In the genomic region with DNA sequence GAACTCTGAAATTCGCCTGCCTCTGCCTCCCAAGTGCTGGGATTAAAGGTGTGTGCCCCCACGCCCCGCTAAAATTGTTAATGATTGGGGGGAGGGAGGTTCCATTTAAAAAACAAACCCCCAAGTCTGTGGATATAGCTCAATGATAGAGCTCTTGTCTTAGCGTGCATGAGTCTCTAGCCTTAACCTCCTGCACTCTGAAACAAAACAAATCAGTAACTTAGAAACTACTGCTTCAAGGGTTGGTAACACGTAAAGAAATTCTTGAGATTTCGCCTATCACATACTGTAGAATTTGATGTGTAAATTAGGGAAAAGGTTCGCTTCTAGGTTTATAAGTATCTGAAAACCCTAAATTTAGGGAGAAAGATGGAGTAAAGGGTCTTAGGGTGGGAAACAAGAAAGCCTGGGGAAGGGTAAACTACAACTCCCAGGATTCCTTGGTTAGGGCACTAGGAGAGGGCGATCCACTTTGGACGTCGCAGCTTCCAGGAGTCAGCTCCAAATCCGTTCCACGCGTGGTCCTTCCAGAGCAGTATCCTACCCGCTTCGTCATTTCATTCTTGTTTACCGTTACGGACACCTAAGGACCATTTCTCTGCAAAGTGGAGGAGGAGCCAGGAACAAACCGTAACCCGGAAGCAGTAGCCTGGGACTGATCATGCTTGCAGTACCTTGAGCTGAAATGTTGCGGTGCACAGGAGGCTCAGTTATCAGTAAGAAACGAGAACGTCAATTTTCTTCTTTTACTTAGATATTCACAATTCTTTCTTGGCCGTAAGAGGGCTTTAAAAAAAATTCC, we compare ENCODE assay signal across 8 mouse cellular contexts. TPM values are rescaled to one million over a fixed set of nuclear protein-coding genes. Genes with fewer than 3 reads are reported as not detected.
DNase-seq lines count a peak whose midpoint lies in the region; ATAC-seq and TF ChIP-seq lines count a peak whose summit lies in the region.

A gene (plus strand): TSS at position 452 of the 802 bp plus-strand sequence.

- H3K9me3 ChIP-seq in hindbrain, embryonic 16.5 days (ENCODE audit: control insufficient read depth, low read length), result no peaks in the 10 kb centered on the region

- TF ChIP-seq CTCF in Patski (IDR thresholded peaks at IDR 0.05), result no peak

- WGBS in hindbrain, embryonic 16.5 days, result 20% methylated on average over 23 of the region's 23 CpGs

- CTCF ChIA-PET in Patski (lab: Charles Lee), result interaction anchor here (0.8 to 1.6 kb wide), 2 partner anchors 10 to 17 kb away, joined by 3 to 8 read pairs; no protein-coding TSS in a partner anchor

- ATAC-seq in Patski, result peak; percentile 75
- peak; percentile 97 for ATAC-seq in hindbrain, embryonic 16.5 days

- peaks cover 7% of the 10 kb centered on the region; the same call in 1 of the 2 replicates for H3K4me1 ChIP-seq in hindbrain, embryonic 16.5 days (ENCODE audit: control insufficient read depth, insufficient read depth, low read depth, low read length)

- peak within 1 kb of the TSS; percentile 72 for H3K9ac ChIP-seq in hindbrain, embryonic 16.5 days (ENCODE audit: low read depth, low read length)

- peak within 1 kb of the TSS; percentile 59 for H3K4me3 ChIP-seq in hindbrain, embryonic 16.5 days (ENCODE audit: low read length)

- peaks cover 6% of the 10 kb centered on the region; the same call in 1 of the 2 replicates for H3K36me3 ChIP-seq in hindbrain, embryonic 16.5 days (ENCODE audit: control insufficient read depth, insufficient read depth, low read length)

- H3K27me3 ChIP-seq in Patski, result no peaks in the 10 kb centered on the region
- H3K27me3 ChIP-seq in hindbrain, embryonic 16.5 days (replicated peaks; ENCODE audit: control insufficient read depth, insufficient read depth, low read length), result no peaks in the 10 kb centered on the region

- H3K27ac ChIP-seq in hindbrain, embryonic 16.5 days (ENCODE audit: low read depth, low read length), result peak within 1 kb of the TSS; percentile 90

- POLR2A ChIA-PET in Patski (lab: Charles Lee), result interaction anchor here (0.7 kb wide), 1 partner anchor 909 kb away, joined by 3 read pairs; no protein-coding TSS in a partner anchor

- DNase-seq in Patski (ENCODE audit: low read depth, low spot score), result no peak
- peak; percentile 73 to 79 for DNase-seq in cerebellum, postnatal 14 days
- DNase-seq in frontal cortex, postnatal 25 days (ENCODE audit: low spot score in 2 of 2), result peak; percentile 48 to 54
- DNase-seq in left cerebral cortex, adult 11 months (ENCODE audit: low spot score), result peak; percentile 65
- peak; percentile 79 for DNase-seq in lung, postnatal 36 days
- DNase-seq in retina, embryonic 14.5 days (ENCODE audit: low spot score), result peak; percentile 82
- DNase-seq in thymus, postnatal 36 days, result peak; percentile 59 to 61

- peak within 1 kb of the TSS; percentile 73 for H3K4me2 ChIP-seq in hindbrain, embryonic 16.5 days (ENCODE audit: low read length)

- in situ Hi-C loops in Patski (cut with MboI; ENCODE audit: low pct_unique_long_range_greater_than_20kb), result loop anchor here (5.0 to 10.0 kb wide), 3 partner anchors 65 to 337 kb away; a partner anchor contains a TSS

RNA-seq across cellular contexts. Expression of the gene that starts here (rescaled TPM):
- 13.7 TPM for polyA plus RNA-seq in Patski (2021)
- 11.7 and 12.6 TPM in 2 replicates for polyA plus RNA-seq in hindbrain, embryonic 16.5 days (2015; fragmentation: Nextera tagmentation; extraction: Ambion mirVana)
